Mouse (Mus musculus): ENCODE data around the gene Nav1. TPM values are rescaled to one million over a fixed set of nuclear protein-coding genes. Genes with fewer than 3 reads are reported as not detected.
A peak's percentile ranks its signal among the peaks of the same experiment; 100 is the strongest.

Nav1 gene
- total RNA-seq, 2 experiments from 2014 or later, result 25.9 to 34.5 TPM

DNA sequence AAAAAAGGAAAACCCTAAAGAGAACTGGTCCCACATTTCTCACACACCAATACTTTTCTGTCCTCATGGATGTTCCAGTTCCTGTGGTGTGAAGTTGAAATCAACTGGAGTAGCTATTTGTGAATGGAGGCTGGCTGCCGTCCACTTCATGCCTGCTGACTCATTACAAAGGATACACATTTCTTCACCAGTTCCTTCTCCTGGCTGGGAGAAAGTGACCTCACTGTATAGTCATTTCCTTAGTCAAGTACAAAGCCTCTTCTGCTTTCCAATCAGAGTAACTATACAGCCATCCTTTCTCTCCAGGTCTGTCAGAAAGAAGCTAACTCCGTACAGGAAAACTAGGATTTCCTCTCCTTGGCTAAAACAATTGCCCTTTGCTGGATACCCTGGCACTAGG lies 196.1 kb downstream of the Nav1 start:
- intact Hi-C loops (cut with DNase I), result no loop called here
- peak; percentile 71 to 74 for DNase-seq

- intact Hi-C loops (cut with DNase I), result no loop called here
- DNase-seq, result no peak
These were observed 198.1 kb downstream of the Nav1 start for GRCm38 (mm10) chr1:135408973-135409372.

GRCm38 (mm10) chr1:135405356-135405755 lies 201.7 kb downstream of the Nav1 start:
- intact Hi-C loops (cut with DNase I), result no loop called here
- no peak for DNase-seq

DNA sequence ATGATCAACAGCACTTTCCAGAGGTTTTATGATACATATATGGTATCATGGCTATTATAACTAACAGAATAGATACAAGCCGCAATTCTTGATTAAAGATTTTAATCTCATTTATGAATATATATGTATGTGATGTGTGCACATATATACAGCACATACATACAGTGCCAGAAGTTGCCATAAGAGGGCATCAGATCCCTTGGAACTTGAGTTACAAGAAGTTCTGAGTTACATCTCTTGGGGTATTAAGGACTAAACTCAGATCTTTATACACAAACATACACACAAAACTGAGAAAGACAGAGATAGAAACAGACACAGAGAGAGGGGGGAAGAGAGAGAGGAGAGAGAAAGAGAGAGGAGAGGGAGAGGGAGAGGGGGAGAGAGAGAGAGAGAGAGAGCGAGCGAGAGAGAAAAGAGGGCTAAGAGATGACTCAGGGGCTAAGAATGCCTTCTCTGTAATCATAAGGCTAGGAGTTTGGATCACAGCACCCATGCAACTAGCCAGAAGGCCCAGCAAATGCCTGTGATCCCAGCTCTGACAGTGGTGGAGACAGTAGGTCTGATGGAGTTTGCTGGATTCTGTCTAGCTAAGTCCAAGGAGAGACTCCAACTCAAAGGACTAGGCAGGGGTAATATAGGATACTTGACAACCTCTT lies 205.5 kb downstream of the Nav1 start:
- intact Hi-C loops (cut with DNase I), result no loop called here
- no peak for DNase-seq

- intact Hi-C loops (cut with DNase I), result loop anchor here (5.0 kb wide), 1 partner anchor 33 kb away; the partner anchor contains the start of gene Ipo9
- DNase-seq, result no peak
These were observed 207.6 kb downstream of the Nav1 start for GRCm38 (mm10) chr1:135399466-135399865.

- DNase-seq, result no peak
- intact Hi-C loops (cut with DNase I), result no loop called here
These were observed 221.9 kb downstream of the Nav1 start for GRCm38 (mm10) chr1:135385161-135385560.

Small RNA genes lying within 50 kb of the gene (microRNA-seq; reads per million reads assigned to microRNA genes)
- 3.5 to 5.3 reads per million in 2 experiments for gene Mir1231

Other genes with a start within 250 kb of the Nav1 start
- 1 to 10 TPM; 2.7 to 4.2 TPM for gene Shisa4, start 232.1 kb downstream of the Nav1 start, total RNA-seq (2021)
- gene Ipo9, start 176.8 kb downstream of the Nav1 start, total RNA-seq (2021), result 10 to 100 TPM; 43.5 to 47.6 TPM
- 10 to 100 TPM; 60.3 to 66.0 TPM for gene Csrp1, start 112.8 kb upstream of the Nav1 start, total RNA-seq (2021)
- 10 to 100 TPM; 17.2 to 18.4 TPM for gene Phlda3, start 158.8 kb upstream of the Nav1 start, total RNA-seq (2021)
- gene Tnni1, start 172.1 kb upstream of the Nav1 start, total RNA-seq (2021), result 10 to 100 TPM; 18.6 to 29.4 TPM
- 1 to 10 TPM; 4.9 to 6.0 TPM for gene Lad1, start 211.3 kb upstream of the Nav1 start, total RNA-seq (2021)
- gene Tnnt2, start 229.1 kb upstream of the Nav1 start, total RNA-seq (2021), result 1,000 to 10,000 TPM; 7,950 to 8,027 TPM

Data from heart, postnatal 14 days (tissue).